Mouse (Mus musculus) ES-E14 (cell line): Measurements from ENCODE around the gene Fzd7. TPM values are rescaled to one million over a fixed set of nuclear protein-coding genes. Genes with fewer than 3 reads are reported as not detected.

ENCODE experiments used
- DNase-seq: peaks from one replicate; pipeline ENCODE4 v3.0.0-alpha.2; 2013; ENCODE audit warnings: low read depth, low spot score
- H3K27ac ChIP-seq: 2 replicates; pipeline ENCODE4 v1.5.1; 2012; ENCODE audit warnings: low read depth, mild to moderate bottlenecking, low read length, moderate library complexity, mixed read lengths; ENCODE audit not compliant: poor library complexity, insufficient read depth, severe bottlenecking
- H3K36me3 ChIP-seq: 2 replicates; pipeline ENCODE4 v1.6.1; 2012; ENCODE audit warnings: mild to moderate bottlenecking, low read length, moderate library complexity, mixed read lengths; ENCODE audit not compliant: control insufficient read depth, poor library complexity, insufficient read depth, severe bottlenecking
- H3K4me1 ChIP-seq, 2 experiments: fragments of 150-350 bp in 1 of 2; sonication (generic) in 1 of 2; 2 replicates each; pipeline ENCODE4 v1.6.1; 2012; ENCODE audit warnings: low read length in 2 of 2, mild to moderate bottlenecking in 1 of 2, mixed read lengths in 1 of 2; ENCODE audit not compliant: control insufficient read depth in 2 of 2, insufficient read depth in 2 of 2, poor library complexity in 1 of 2
- H3K4me3 ChIP-seq, 2 experiments: fragments of 150-350 bp in 1 of 2; sonication (generic) in 1 of 2; 2 replicates each; pipeline ENCODE4 v1.5.1; 2012; ENCODE audit warnings: low read length in 2 of 2, low read depth in 1 of 2, mild to moderate bottlenecking in 1 of 2, mixed read lengths in 1 of 2; ENCODE audit not compliant: insufficient read depth in 1 of 2, poor library complexity in 1 of 2, severe bottlenecking in 1 of 2
- H3K9ac ChIP-seq: 2 replicates; pipeline ENCODE4 v1.6.1; 2012; ENCODE audit warnings: low read depth, mild to moderate bottlenecking, low read length, mixed read lengths; ENCODE audit not compliant: poor library complexity, insufficient read depth, severe bottlenecking
- H3K9me3 ChIP-seq: fragments of 150-350 bp; sonication (generic); 2 replicates; pipeline ENCODE4 v1.6.1; 2012; ENCODE audit warnings: low read depth, mild to moderate bottlenecking, low read length; ENCODE audit not compliant: control insufficient read depth, insufficient read depth
- CHD2 ChIP-seq: IDR thresholded peaks from 2 replicates; pipeline ENCODE4 v1.6.1; 2014; ENCODE audit warnings: mild to moderate bottlenecking, low read depth, low read length, inconsistent platforms
- HCFC1 ChIP-seq: IDR thresholded peaks from 2 replicates; pipeline ENCODE4 v1.6.1; 2012; ENCODE audit warnings: low read length, inconsistent platforms, borderline replicate concordance; ENCODE audit not compliant: insufficient read depth
- MAFK ChIP-seq: IDR thresholded peaks from 2 replicates; pipeline ENCODE4 v1.6.1; 2014; ENCODE audit warnings: mild to moderate bottlenecking, low read depth, low read length, inconsistent platforms; ENCODE audit not compliant: insufficient read depth
- ZC3H11A ChIP-seq: IDR thresholded peaks from 2 replicates; pipeline ENCODE4 v1.6.1; 2012; ENCODE audit warnings: low read depth, mild to moderate bottlenecking, inconsistent platforms, low read length, borderline replicate concordance
- ZNF384 ChIP-seq: IDR thresholded peaks from 2 replicates; pipeline ENCODE4 v1.6.1; 2012; ENCODE audit warnings: low read depth, low read length, inconsistent platforms
- in situ Hi-C, 2 experiments: fragments of 600-800 bp; cut with MboI; formaldehyde crosslinking; loops; one replicate each; pipeline ENCODE4 v1.15.1; 2025; ENCODE audit warnings: low sequenced_read_pairs in 2 of 2, inconsistent platforms in 1 of 2; ENCODE audit not compliant: unreplicated experiment in 2 of 2
- total RNA-seq: library from RNA; depleted of rRNA; stranded (reverse); fragments of 300-350 nt; gene quantifications from 2 replicates; pipeline ENCODE4 v1.2.3, GENCODE M21; 2012

Fzd7 gene
- total RNA-seq, 1 experiment, result 57.9 TPM

GRCm38 (mm10) chr1:59484791-59485785, 2.9 kb downstream of the Fzd7 start:
- Histone ChIP-seq H3K27ac (peak overlapping the region; percentile 52), H3K4me3 (peak overlapping the region; percentile 73 to 86), H3K9me3 (no peaks in the 10 kb centered on the region), H3K9ac (peak overlapping the region; percentile 91), H3K4me1 (peaks cover 2 to 6% of the 10 kb centered on the region in 2 experiments), H3K36me3 (peaks cover 28% of the 10 kb centered on the region)
- TF ChIP-seq HCFC1, result no peak
- no peak for DNase-seq
- in situ Hi-C loops, result no loop called here

GRCm38 (mm10) chr1:59485803-59486202, 3.6 kb downstream of the Fzd7 start:
- DNase-seq, result no peak
- Histone ChIP-seq H3K36me3 (peaks cover 32% of the 10 kb centered on the region), H3K9me3 (no peaks in the 10 kb centered on the region), H3K27ac (no peak overlapping the region; the same call in 1 of the 2 replicates), H3K4me1 (peaks cover 5 to 6% of the 10 kb centered on the region in 2 experiments), H3K9ac (peak overlapping the region; percentile 39; the same call in 1 of the 2 replicates), H3K4me3 (peak overlapping the region; percentile 73 to 86; a peak in 3 of 4 replicates)
- no peak for TF ChIP-seq MAFK
- TF ChIP-seq ZNF384, result no peak
- no peak for TF ChIP-seq ZC3H11A
- TF ChIP-seq HCFC1, result no peak
- TF ChIP-seq CHD2, result no peak
- in situ Hi-C loops, result no loop called here

- peak overlapping the region; percentile 7 to 32; a peak in 3 of 4 replicates for H3K4me3 ChIP-seq
- no peak for DNase-seq
- H3K9ac ChIP-seq, result peak overlapping the region; percentile 24; the same call in 1 of the 2 replicates
- peaks cover 6 to 8% of the 10 kb centered on the region in 2 experiments for H3K4me1 ChIP-seq
- peak overlapping the region; percentile 90 for H3K27ac ChIP-seq
- TF ChIP-seq MAFK (peak; percentile 77), CHD2 (no peak)
- H3K36me3 ChIP-seq, result peaks cover 32% of the 10 kb centered on the region
- in situ Hi-C loops, result no loop called here
- H3K9me3 ChIP-seq, result no peaks in the 10 kb centered on the region
Measured at GRCm38 (mm10) chr1:59487651-59488051, 5.4 kb downstream of the Fzd7 start.

GRCm38 (mm10) chr1:59488481-59488880, 6.3 kb downstream of the Fzd7 start:
- peaks cover 6 to 8% of the 10 kb centered on the region in 2 experiments for H3K4me1 ChIP-seq
- H3K27ac ChIP-seq, result peak overlapping the region; percentile 3; the same call in 1 of the 2 replicates
- TF ChIP-seq CHD2 (no peak), ZC3H11A (no peak), MAFK (no peak), HCFC1 (no peak), ZNF384 (no peak)
- no peak overlapping the region for H3K4me3 ChIP-seq
- no peaks in the 10 kb centered on the region for H3K9me3 ChIP-seq
- DNase-seq, result no peak
- in situ Hi-C loops, result no loop called here
- H3K9ac ChIP-seq, result no peak overlapping the region
- peaks cover 26% of the 10 kb centered on the region for H3K36me3 ChIP-seq

- Histone ChIP-seq H3K4me3 (no peak overlapping the region), H3K27ac (no peak overlapping the region), H3K36me3 (peaks cover 21% of the 10 kb centered on the region), H3K9me3 (no peaks in the 10 kb centered on the region), H3K4me1 (peaks cover 6 to 8% of the 10 kb centered on the region in 2 experiments), H3K9ac (no peak overlapping the region)
- DNase-seq, result no peak
- TF ChIP-seq ZNF384, result no peak
- TF ChIP-seq CHD2, result no peak
- no peak for TF ChIP-seq HCFC1
- no peak for TF ChIP-seq MAFK
- TF ChIP-seq ZC3H11A, result no peak
- in situ Hi-C loops, result no loop called here
Measured at GRCm38 (mm10) chr1:59488991-59489390, 6.8 kb downstream of the Fzd7 start.
